Mouse (Mus musculus): Measurements from ENCODE around the gene Pax5. TPM values are rescaled to one million over a fixed set of nuclear protein-coding genes. Genes with fewer than 3 reads are reported as not detected.

The Pax5 gene
- polyA plus RNA-seq, 1 experiment: 3.4 TPM

- H3K36me3 ChIP-seq (ENCODE audit: control insufficient read depth, insufficient read depth, low read length): no peaks in the 10 kb centered on the region
- no peak overlapping the region for H3K27ac ChIP-seq (ENCODE audit: insufficient read depth, low read depth, low read length)
- H3K4me1 ChIP-seq (ENCODE audit: control insufficient read depth, insufficient read depth, low read length): no peaks in the 10 kb centered on the region
- DNase-seq: no peak
- TF ChIP-seq POLR2A (IDR thresholded peaks at IDR 0.05; ENCODE audit: low read depth, low read length) (no peak), CTCF (conservative IDR thresholded peaks at IDR 0.05; ENCODE audit: insufficient read depth, insufficient read length, low read depth, low read length) (0 out of 2 replicates have a peak, but pooled peaks have one; percentile 8)
- H3K27me3 ChIP-seq (replicated peaks; ENCODE audit: control insufficient read depth, insufficient read depth, low read length): no peaks in the 10 kb centered on the region
- 65% methylated on average over 10 of the region's 10 CpGs for WGBS
- H3K4me3 ChIP-seq (ENCODE audit: insufficient read depth, low read depth, low read length): no peak overlapping the region
These were observed 37.9 kb downstream of the Pax5 start for GRCm38 (mm10) chr4:44672216-44672937.

GRCm38 (mm10) chr4:44671486-44671885 is 38.8 kb downstream of the Pax5 start:
- DNase-seq: no peak
- no peaks in the 10 kb centered on the region for H3K36me3 ChIP-seq (ENCODE audit: control insufficient read depth, insufficient read depth, low read length)
- H3K4me3 ChIP-seq (ENCODE audit: insufficient read depth, low read depth, low read length): no peak overlapping the region
- no peak overlapping the region for H3K27ac ChIP-seq (ENCODE audit: insufficient read depth, low read depth, low read length)
- H3K27me3 ChIP-seq (replicated peaks; ENCODE audit: control insufficient read depth, insufficient read depth, low read length): no peaks in the 10 kb centered on the region
- no peak for TF ChIP-seq POLR2A (IDR thresholded peaks at IDR 0.05; ENCODE audit: low read depth, low read length)
- no peak for TF ChIP-seq CTCF (conservative IDR thresholded peaks at IDR 0.05; ENCODE audit: insufficient read depth, insufficient read length, low read depth, low read length)
- H3K4me1 ChIP-seq (ENCODE audit: control insufficient read depth, insufficient read depth, low read length): no peaks in the 10 kb centered on the region
- 86% methylated on average over 3 of the region's 3 CpGs for WGBS

GRCm38 (mm10) chr4:44671035-44671434 is 39.3 kb downstream of the Pax5 start:
- 55% methylated on average over 2 of the region's 2 CpGs for WGBS
- Histone ChIP-seq H3K36me3 (ENCODE audit: control insufficient read depth, insufficient read depth, low read length) (no peaks in the 10 kb centered on the region), H3K4me3 (ENCODE audit: insufficient read depth, low read depth, low read length) (no peak overlapping the region), H3K27me3 (replicated peaks; ENCODE audit: control insufficient read depth, insufficient read depth, low read length) (no peaks in the 10 kb centered on the region), H3K27ac (ENCODE audit: insufficient read depth, low read depth, low read length) (no peak overlapping the region), H3K4me1 (ENCODE audit: control insufficient read depth, insufficient read depth, low read length) (no peaks in the 10 kb centered on the region)
- no peak for DNase-seq
- TF ChIP-seq CTCF (conservative IDR thresholded peaks at IDR 0.05; ENCODE audit: insufficient read depth, insufficient read length, low read depth, low read length): no peak
- TF ChIP-seq POLR2A (IDR thresholded peaks at IDR 0.05; ENCODE audit: low read depth, low read length): no peak

GRCm38 (mm10) chr4:44670380-44670779 is 39.9 kb downstream of the Pax5 start:
- TF ChIP-seq CTCF (conservative IDR thresholded peaks at IDR 0.05; ENCODE audit: insufficient read depth, insufficient read length, low read depth, low read length): no peak
- TF ChIP-seq POLR2A (IDR thresholded peaks at IDR 0.05; ENCODE audit: low read depth, low read length): no peak
- Histone ChIP-seq H3K27me3 (replicated peaks; ENCODE audit: control insufficient read depth, insufficient read depth, low read length) (no peaks in the 10 kb centered on the region), H3K4me3 (ENCODE audit: insufficient read depth, low read depth, low read length) (no peak overlapping the region), H3K27ac (ENCODE audit: insufficient read depth, low read depth, low read length) (no peak overlapping the region), H3K4me1 (ENCODE audit: control insufficient read depth, insufficient read depth, low read length) (no peaks in the 10 kb centered on the region), H3K36me3 (ENCODE audit: control insufficient read depth, insufficient read depth, low read length) (no peaks in the 10 kb centered on the region)
- WGBS: 75% methylated on average over 4 of the region's 4 CpGs
- DNase-seq: no peak

- Histone ChIP-seq H3K27ac (ENCODE audit: insufficient read depth, low read depth, low read length) (no peak overlapping the region), H3K36me3 (ENCODE audit: control insufficient read depth, insufficient read depth, low read length) (no peaks in the 10 kb centered on the region), H3K27me3 (replicated peaks; ENCODE audit: control insufficient read depth, insufficient read depth, low read length) (no peaks in the 10 kb centered on the region), H3K4me1 (ENCODE audit: control insufficient read depth, insufficient read depth, low read length) (no peaks in the 10 kb centered on the region), H3K4me3 (ENCODE audit: insufficient read depth, low read depth, low read length) (no peak overlapping the region)
- DNase-seq: peak; percentile 12
- WGBS: 85% methylated on average over 7 of the region's 7 CpGs
- TF ChIP-seq CTCF (conservative IDR thresholded peaks at IDR 0.05; ENCODE audit: insufficient read depth, insufficient read length, low read depth, low read length): peak; percentile 62
- no peak for TF ChIP-seq POLR2A (IDR thresholded peaks at IDR 0.05; ENCODE audit: low read depth, low read length)
These were observed 40.7 kb downstream of the Pax5 start for GRCm38 (mm10) chr4:44669485-44670181.

- Histone ChIP-seq H3K36me3 (ENCODE audit: control insufficient read depth, insufficient read depth, low read length) (no peaks in the 10 kb centered on the region), H3K27ac (ENCODE audit: insufficient read depth, low read depth, low read length) (no peak overlapping the region), H3K4me1 (ENCODE audit: control insufficient read depth, insufficient read depth, low read length) (no peaks in the 10 kb centered on the region), H3K27me3 (replicated peaks; ENCODE audit: control insufficient read depth, insufficient read depth, low read length) (peaks cover 3% of the 10 kb centered on the region; the same call in 1 of the 2 replicates), H3K4me3 (ENCODE audit: insufficient read depth, low read depth, low read length) (no peak overlapping the region)
- TF ChIP-seq POLR2A (IDR thresholded peaks at IDR 0.05; ENCODE audit: low read depth, low read length): no peak
- no peak for TF ChIP-seq CTCF (conservative IDR thresholded peaks at IDR 0.05; ENCODE audit: insufficient read depth, insufficient read length, low read depth, low read length)
- DNase-seq: no peak
- 83% methylated on average over 6 of the region's 6 CpGs for WGBS
These were observed 41.7 kb downstream of the Pax5 start for GRCm38 (mm10) chr4:44668574-44668973.

- H3K27ac ChIP-seq (ENCODE audit: insufficient read depth, low read depth, low read length): no peak overlapping the region
- H3K36me3 ChIP-seq (ENCODE audit: control insufficient read depth, insufficient read depth, low read length): no peaks in the 10 kb centered on the region
- H3K4me1 ChIP-seq (ENCODE audit: control insufficient read depth, insufficient read depth, low read length): no peaks in the 10 kb centered on the region
- H3K4me3 ChIP-seq (ENCODE audit: insufficient read depth, low read depth, low read length): no peak overlapping the region
- no peak for TF ChIP-seq CTCF (conservative IDR thresholded peaks at IDR 0.05; ENCODE audit: insufficient read depth, insufficient read length, low read depth, low read length)
- TF ChIP-seq POLR2A (IDR thresholded peaks at IDR 0.05; ENCODE audit: low read depth, low read length): no peak
- H3K27me3 ChIP-seq (replicated peaks; ENCODE audit: control insufficient read depth, insufficient read depth, low read length): peaks cover 3% of the 10 kb centered on the region; the same call in 1 of the 2 replicates
- DNase-seq: no peak
- WGBS: 64% methylated on average over 3 of the region's 3 CpGs
These were observed 42.1 kb downstream of the Pax5 start for GRCm38 (mm10) chr4:44668172-44668571.
